Mouse (Mus musculus): ENCODE measurements at regions not wholly inside any gene's neighbourhood (a gene's known extent, or its start where the extent isn't known, plus 50 kb on each side); places are given as distances from the start of the nearest gene placed in this dataset.

DNA sequence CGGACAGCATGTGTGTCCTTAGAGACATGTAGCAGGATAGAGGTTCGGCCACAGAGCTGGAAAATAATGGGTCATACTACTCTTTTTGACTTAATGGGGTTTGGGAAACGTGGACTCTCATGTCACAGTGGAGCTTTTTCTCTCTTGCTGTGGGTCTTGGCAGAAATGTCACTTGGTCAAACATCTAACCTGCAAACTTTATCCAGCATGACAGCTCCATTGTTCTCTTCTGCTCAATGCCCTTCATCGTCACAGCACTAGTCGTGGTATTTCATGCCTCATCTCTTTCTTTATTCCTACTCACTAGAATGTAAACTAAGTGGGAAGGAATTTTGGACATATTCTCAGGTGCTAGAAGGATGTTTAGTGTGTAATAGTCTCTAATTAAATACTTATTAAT is 171.9 kb upstream of the Steap4 start:
- DNase-seq: no peak

DNA sequence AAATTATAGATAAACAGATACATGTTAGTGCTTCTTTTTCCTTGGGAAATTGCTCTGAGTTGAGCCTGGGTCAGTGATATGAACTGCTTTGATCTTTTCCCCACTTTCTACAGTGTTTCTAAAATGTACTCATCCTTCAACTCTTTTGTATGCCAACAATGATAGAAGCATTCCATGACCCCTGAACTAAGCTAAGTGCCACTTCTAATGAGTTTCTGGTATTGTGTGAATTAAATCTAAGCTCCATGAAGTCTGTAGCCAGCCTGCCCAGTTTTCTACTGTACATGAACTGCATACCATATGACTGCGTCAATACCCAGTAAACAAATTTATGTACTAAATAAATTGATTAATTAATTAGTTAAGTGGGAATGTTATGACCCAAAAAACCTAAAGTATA is 171.1 kb upstream of the Steap4 start:
- DNase-seq: no peak

DNA sequence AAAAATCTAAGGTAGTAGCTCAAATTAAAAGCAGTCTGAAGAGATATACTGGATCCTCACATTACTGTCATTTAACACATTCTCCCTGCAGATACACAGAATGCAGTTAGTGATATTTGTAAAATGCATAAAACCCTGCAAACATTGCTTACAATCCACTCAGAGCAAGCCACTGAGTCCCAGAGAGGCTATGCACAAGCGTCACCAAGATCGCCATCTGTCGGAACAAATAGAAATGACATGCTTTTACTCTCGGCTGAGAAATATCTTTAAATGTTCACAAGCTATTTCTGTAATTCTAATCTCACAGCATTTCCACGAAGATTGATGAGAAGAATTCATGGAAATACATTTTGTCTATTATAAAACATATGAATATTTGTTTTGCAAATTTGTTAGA is 139.7 kb upstream of the Steap4 start:
- DNase-seq: peak in 1 of 2 experiments; percentile 1

DNA sequence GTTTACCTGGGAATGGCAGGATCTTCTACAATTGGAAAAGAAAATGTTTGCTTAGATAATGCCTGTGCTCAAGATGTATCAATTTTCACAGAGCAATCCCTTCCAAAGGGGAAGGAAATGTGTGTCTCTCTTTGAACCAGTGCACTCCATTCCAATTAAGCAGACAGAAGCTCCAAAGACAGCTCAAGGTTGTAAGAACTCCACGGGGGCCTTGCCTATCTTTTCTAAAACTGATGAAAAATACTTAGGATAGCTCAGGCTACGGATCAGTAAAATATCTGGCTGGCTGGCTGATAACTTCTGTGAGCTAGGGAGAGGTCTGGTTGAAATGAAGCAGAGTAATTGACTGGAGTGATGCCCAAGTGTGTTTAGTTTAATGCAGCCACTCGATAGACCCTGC is 138.6 kb upstream of the Steap4 start:
- no peak for DNase-seq

DNA sequence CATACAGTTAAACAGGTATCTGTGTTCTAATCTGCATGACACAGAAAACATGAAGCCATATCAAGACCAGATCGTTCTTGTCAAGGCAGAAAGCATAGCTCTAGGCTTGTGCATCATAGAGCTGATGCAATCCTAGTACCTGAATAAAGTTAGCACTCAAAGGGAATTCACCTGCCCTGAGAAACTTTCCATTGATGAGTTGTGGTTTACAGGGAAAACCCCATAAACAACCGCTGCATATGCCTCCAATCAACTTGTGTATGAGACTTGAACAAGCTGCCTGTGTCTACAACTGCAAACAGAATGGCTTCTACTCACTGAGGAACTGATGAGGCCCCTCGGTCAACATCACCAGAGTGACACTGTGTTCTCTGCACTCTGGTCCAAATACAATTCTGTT is 130.6 kb upstream of the Steap4 start:
- no peak for DNase-seq

DNA sequence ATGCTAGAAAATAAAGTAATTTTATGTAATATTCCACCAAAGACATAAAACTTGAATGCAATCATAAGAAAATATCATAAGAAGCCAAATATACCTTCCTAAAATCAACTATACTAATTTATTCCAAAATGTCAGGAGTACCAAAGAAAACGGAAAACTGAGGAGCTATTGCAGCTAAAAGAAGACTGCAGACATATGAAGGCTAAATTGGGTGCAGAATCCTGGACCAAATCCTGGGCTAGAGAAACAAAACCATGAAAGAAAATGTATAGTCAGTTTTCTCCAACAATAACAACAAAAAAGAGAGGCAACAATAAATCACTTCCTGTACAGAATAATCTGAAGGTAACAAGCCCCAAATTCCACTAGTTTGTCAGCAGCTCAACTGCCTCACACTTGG is 126.4 kb upstream of the Steap4 start:
- no peak for DNase-seq

DNA sequence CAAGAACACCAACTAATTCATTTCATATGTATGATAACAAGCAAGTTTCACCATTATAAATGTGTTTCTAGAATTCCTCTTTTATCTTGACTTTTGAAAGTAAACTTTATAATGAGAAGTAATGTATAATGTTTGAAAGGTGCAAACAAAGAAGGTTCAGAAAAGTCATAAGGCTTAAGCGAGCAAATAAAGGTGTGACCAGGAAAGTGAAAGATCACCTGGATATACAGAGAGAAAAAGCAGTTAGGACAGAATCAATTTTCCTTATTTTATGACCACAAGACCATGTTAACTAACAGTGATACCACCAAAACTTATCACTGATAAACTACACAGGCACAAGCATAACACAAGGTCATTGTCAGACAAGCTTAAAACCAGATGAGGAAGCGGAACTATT is 97.2 kb upstream of the Steap4 start:
- DNase-seq: no peak

DNA sequence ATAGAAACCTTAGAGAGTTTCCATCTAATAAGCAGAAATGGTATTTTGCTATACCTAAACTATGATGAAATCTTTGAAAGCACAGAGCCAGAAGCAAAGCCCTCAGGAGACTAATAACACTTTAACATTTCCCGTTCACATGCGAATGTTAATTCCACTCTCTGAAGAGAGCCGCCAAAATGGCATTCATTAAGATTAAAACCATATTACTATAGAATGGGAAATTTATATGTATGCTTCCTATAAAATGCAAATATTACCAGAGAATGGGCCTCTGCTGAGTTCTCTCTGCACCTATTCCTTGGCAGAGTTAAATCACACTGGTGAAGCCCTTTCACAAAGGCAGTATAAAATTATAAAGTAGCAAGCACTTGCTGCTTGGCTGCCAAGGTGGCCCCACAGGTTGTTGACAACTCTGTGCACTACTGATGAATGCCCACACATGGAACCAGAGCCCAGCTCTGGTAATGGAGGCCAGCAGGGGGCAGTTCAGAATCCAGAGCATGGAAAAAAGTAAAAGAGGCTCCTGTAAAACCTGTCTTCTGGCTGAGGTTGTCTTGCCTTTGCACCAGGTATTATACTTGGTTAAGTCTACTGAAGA is 94.1 kb upstream of the Steap4 start:
- no peak for DNase-seq

DNA sequence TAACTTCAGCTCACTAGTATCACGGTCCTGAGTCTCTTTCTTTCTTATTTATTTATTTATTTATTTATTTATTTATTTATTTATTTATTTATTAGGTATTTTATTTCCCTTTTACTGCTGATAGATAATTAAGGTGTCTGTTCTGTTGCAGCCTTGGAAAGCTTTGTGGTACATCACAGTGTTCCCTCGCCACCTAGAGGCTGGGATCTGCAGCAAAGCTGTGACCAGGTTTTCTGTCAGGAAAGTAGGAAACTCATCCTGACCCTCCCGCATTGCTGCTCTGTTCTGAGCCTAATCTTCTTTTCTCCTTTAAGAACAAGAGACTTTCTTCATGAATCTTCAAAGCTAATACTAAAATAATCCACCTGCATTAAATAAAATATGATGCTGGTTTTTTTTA is 60.7 kb upstream of the Steap4 start:
- peak in 1 of 2 experiments; percentile 33 for DNase-seq
